Mouse (Mus musculus) splenic B cell, adult 2 months (primary cell): ENCODE data around the gene Stx19.

Experiments used
- DNase-seq: peaks from one replicate; pipeline ENCODE4 v3.0.0-alpha.2; 2011; ENCODE audit warnings: low read depth, low spot score
- H3K27me3 ChIP-seq: 2 replicates; pipeline ENCODE4 v1.6.1; 2012; ENCODE audit warnings: mild to moderate bottlenecking, low read length, moderate library complexity, mixed read lengths; ENCODE audit not compliant: control insufficient read depth, poor library complexity, insufficient read depth, severe bottlenecking
- H3K36me3 ChIP-seq: 2 replicates; pipeline ENCODE4 v1.6.1; 2012; ENCODE audit warnings: mild to moderate bottlenecking, low read length, moderate library complexity, mixed read lengths; ENCODE audit not compliant: control insufficient read depth, poor library complexity, insufficient read depth, severe bottlenecking

The Stx19 gene

GRCm38 (mm10) chr16:62814491-62814890, at the start of gene Stx19:
Gene Stx19 (plus strand): TSS chr16:62814676.
- H3K27me3 ChIP-seq: no peaks in the 10 kb centered on the region
- H3K36me3 ChIP-seq: 0 out of 2 replicates have a peak, but pooled peaks cover 1% of the 10 kb centered on the region
- no peak for DNase-seq

- Histone ChIP-seq H3K27me3 (no peaks in the 10 kb centered on the region), H3K36me3 (peaks cover 1% of the 10 kb centered on the region)
- no peak for DNase-seq
Observed at GRCm38 (mm10) chr16:62773462-62773861, 41.0 kb upstream of the Stx19 start.

- H3K27me3 ChIP-seq: no peaks in the 10 kb centered on the region
- H3K36me3 ChIP-seq: no peaks in the 10 kb centered on the region; the same call in 1 of the 2 replicates
- no peak for DNase-seq
Observed at GRCm38 (mm10) chr16:62776034-62776433, 38.4 kb upstream of the Stx19 start.

GRCm38 (mm10) chr16:62778282-62778681, 36.2 kb upstream of the Stx19 start:
- Histone ChIP-seq H3K36me3 (no peaks in the 10 kb centered on the region; the same call in 1 of the 2 replicates), H3K27me3 (no peaks in the 10 kb centered on the region)
- no peak for DNase-seq

- Histone ChIP-seq H3K36me3 (no peaks in the 10 kb centered on the region; the same call in 1 of the 2 replicates), H3K27me3 (no peaks in the 10 kb centered on the region)
- peak; percentile 50 for DNase-seq
Observed at GRCm38 (mm10) chr16:62782229-62782628, 32.2 kb upstream of the Stx19 start.

GRCm38 (mm10) chr16:62786621-62787331, 27.7 kb upstream of the Stx19 start, which contains the start of gene Nsun3:
Gene Nsun3 (minus strand): TSS chr16:62786818.
- Histone ChIP-seq H3K36me3 (no peaks in the 10 kb centered on the region; the same call in 1 of the 2 replicates), H3K27me3 (no peaks in the 10 kb centered on the region)
- DNase-seq: peak; percentile 98

- DNase-seq: no peak
- Histone ChIP-seq H3K27me3 (no peaks in the 10 kb centered on the region), H3K36me3 (no peaks in the 10 kb centered on the region)
Observed at GRCm38 (mm10) chr16:62796608-62797007, 17.9 kb upstream of the Stx19 start.

- Histone ChIP-seq H3K27me3 (no peaks in the 10 kb centered on the region), H3K36me3 (no peaks in the 10 kb centered on the region)
- no peak for DNase-seq
Observed at GRCm38 (mm10) chr16:62798808-62799207, 15.7 kb upstream of the Stx19 start.

GRCm38 (mm10) chr16:62799426-62799825, 15.1 kb upstream of the Stx19 start:
- 0 out of 2 replicates have a peak, but pooled peaks cover 2% of the 10 kb centered on the region for H3K36me3 ChIP-seq
- H3K27me3 ChIP-seq: no peaks in the 10 kb centered on the region

GRCm38 (mm10) chr16:62799839-62800238, 14.6 kb upstream of the Stx19 start:
- no peaks in the 10 kb centered on the region for H3K27me3 ChIP-seq
- H3K36me3 ChIP-seq: 0 out of 2 replicates have a peak, but pooled peaks cover 4% of the 10 kb centered on the region
- DNase-seq: no peak

More at GRCm38 (mm10) chr16:62799426-62799825, 15.1 kb upstream of the Stx19 start:
- DNase-seq: no peak

- DNase-seq: no peak
- H3K36me3 ChIP-seq: peaks cover 8% of the 10 kb centered on the region; the same call in 1 of the 2 replicates
- no peaks in the 10 kb centered on the region for H3K27me3 ChIP-seq
Observed at GRCm38 (mm10) chr16:62804621-62805020, 9.9 kb upstream of the Stx19 start.

GRCm38 (mm10) chr16:62807249-62807979, 7.1 kb upstream of the Stx19 start:
- DNase-seq: no peak
- Histone ChIP-seq H3K36me3 (peaks cover 8% of the 10 kb centered on the region; the same call in 1 of the 2 replicates), H3K27me3 (no peaks in the 10 kb centered on the region)

GRCm38 (mm10) chr16:62810855-62811254, 3.6 kb upstream of the Stx19 start:
- DNase-seq: no peak
- Histone ChIP-seq H3K27me3 (no peaks in the 10 kb centered on the region), H3K36me3 (no peaks in the 10 kb centered on the region)

GRCm38 (mm10) chr16:62813790-62814189, 686 bp upstream of the Stx19 start:
- no peak for DNase-seq
- 0 out of 2 replicates have a peak, but pooled peaks cover 1% of the 10 kb centered on the region for H3K36me3 ChIP-seq
- H3K27me3 ChIP-seq: no peaks in the 10 kb centered on the region

- no peak for DNase-seq
- H3K36me3 ChIP-seq: 0 out of 2 replicates have a peak, but pooled peaks cover 1% of the 10 kb centered on the region
- H3K27me3 ChIP-seq: no peaks in the 10 kb centered on the region
Observed at GRCm38 (mm10) chr16:62822472-62822871, 8.0 kb downstream of the Stx19 start.
